Mouse (Mus musculus): ENCODE measurements around the gene Mast4.

The Mast4 gene

GRCm38 (mm10) chr13:103316777-103317367 lies 17.4 kb downstream of the Mast4 start:
- no peak for ATAC-seq (ENCODE audit: low TSS enrichment)

GRCm38 (mm10) chr13:103315113-103315708 lies 19.1 kb downstream of the Mast4 start:
- no peak for ATAC-seq (ENCODE audit: low TSS enrichment)

GRCm38 (mm10) chr13:103308296-103308695 lies 26.0 kb downstream of the Mast4 start:
- ATAC-seq (ENCODE audit: low TSS enrichment) = peak; percentile 78

DNA sequence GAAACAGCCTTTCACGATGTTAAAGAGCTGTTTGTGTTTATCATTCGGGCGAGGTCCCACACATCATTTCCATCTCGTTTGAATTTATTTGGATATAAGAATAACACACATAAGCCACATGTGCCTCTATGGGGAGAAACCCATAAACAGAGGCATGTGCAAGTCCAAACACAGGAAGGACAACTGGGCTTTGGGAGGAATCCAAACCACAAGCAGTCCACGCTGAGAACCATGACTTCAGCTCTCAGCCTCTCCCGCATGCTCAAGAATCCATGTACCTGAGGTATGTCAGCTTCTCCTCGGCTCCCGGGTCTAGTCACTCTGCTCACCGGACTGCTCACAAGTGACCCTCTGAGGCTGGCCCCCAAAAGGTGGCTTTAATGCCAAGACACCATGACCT lies 30.5 kb downstream of the Mast4 start:
- no peak for ATAC-seq (ENCODE audit: low TSS enrichment)

DNA sequence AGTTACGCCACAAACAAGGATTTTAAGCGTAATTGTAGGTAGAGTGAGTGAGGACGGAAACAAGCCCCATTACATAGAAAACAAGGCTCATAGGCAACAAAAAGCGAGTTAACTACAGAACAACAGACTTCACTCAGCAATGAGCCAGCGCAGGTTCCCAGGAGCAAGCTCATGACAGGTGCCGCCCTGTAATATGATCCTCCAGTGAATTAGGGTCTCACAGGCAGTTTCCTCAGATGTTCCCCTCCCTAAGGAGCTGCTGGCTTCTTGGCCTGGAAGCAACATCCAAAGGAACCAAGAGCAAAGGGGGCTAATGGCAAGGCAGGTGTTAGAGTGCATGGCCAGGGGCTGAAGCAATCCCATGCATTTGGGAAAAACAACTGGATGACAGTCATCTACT lies 31.8 kb downstream of the Mast4 start:
- no peak for ATAC-seq (ENCODE audit: low TSS enrichment)

GRCm38 (mm10) chr13:103302077-103302476 lies 32.2 kb downstream of the Mast4 start:
- ATAC-seq (ENCODE audit: low TSS enrichment) = no peak

GRCm38 (mm10) chr13:103294424-103294823 lies 39.9 kb downstream of the Mast4 start:
- ATAC-seq (ENCODE audit: low TSS enrichment) = peak; percentile 85

GRCm38 (mm10) chr13:103293121-103293520 lies 41.2 kb downstream of the Mast4 start:
- no peak for ATAC-seq (ENCODE audit: low TSS enrichment)

- no peak for ATAC-seq (ENCODE audit: low TSS enrichment)
These were observed 43.2 kb downstream of the Mast4 start for GRCm38 (mm10) chr13:103291098-103291497.

- ATAC-seq (ENCODE audit: low TSS enrichment) = no peak
These were observed 48.5 kb downstream of the Mast4 start for GRCm38 (mm10) chr13:103285821-103286220.

GRCm38 (mm10) chr13:103285036-103285435 lies 49.3 kb downstream of the Mast4 start:
- peak; percentile 83 for ATAC-seq (ENCODE audit: low TSS enrichment)

DNA sequence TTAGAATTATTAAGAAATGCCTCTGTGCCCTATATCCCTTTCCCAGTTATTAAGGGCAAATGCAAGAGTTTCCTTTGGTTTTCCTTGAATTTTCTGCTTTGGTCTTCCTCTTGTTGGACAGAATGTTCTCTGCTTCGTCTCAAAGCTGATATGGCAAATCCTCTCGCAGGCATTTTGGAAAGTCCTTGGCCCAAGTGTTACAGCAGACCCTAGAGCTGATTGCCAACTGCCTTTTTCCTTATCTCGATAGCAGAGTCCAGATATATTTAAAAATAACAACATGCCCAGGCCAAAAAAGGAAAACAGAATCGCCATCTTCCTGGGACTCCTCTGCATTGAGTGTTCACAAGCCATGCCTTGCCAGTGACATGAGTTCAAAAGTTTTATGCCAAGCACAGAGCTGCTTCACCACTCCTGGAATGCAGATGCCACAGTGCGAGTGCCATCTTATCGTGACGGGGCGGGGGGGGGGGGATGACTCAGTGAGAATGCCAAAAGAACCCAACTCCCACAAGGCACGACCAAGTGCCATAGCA lies 63.4 kb downstream of the Mast4 start:
- ATAC-seq (ENCODE audit: low TSS enrichment) = no peak; the same call in 1 of the 2 replicates

DNA sequence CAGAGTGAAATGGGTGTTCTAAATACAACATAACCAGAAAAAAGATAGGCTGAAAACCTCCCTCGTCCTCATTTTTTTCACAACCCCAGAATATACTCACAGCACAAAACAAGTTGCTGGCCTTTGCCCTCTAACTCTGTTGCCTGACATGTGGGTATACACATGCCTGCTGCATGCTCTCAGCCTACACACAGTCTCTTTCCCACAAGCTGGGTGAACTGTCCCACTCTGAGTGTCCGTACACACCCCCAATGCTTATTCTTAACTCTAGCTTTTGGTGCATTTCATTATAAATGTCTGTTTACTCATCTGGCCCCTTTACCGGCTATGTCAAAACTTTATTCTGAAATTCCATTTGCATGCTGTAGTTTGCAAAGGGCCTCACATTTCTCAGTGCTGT lies 71.6 kb downstream of the Mast4 start:
- 0 out of 2 replicates have a peak, but pooled peaks have one; percentile 55 for ATAC-seq (ENCODE audit: low TSS enrichment)

- ATAC-seq (ENCODE audit: low TSS enrichment) = no peak
These were observed 72.2 kb downstream of the Mast4 start for GRCm38 (mm10) chr13:103262061-103262460.

GRCm38 (mm10) chr13:103260414-103260813 lies 73.9 kb downstream of the Mast4 start:
- no peak for ATAC-seq (ENCODE audit: low TSS enrichment)

- ATAC-seq (ENCODE audit: low TSS enrichment) = no peak
These were observed 76.2 kb downstream of the Mast4 start for GRCm38 (mm10) chr13:103258106-103258505.

DNA sequence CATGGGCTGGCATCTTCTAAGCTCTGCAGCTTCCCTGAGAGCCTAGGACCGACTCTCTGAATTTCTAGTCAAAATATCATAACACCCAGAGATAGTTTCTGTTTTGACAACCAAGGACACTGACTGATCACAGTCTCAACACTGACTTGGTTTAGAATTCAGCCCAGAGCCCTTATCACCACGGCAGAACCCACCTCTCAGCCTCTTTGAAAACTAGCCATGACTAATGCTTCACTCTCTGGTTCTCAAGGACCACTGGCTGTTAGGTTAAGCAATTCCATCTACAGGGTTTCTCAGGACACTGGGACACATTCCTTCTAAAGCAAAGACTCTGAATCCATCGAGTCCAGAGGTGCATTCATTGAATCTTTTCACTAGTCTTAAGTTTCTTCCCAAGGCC lies 79.4 kb downstream of the Mast4 start:
- ATAC-seq (ENCODE audit: low TSS enrichment) = no peak

GRCm38 (mm10) chr13:103253077-103253476 lies 81.2 kb downstream of the Mast4 start:
- no peak for ATAC-seq (ENCODE audit: low TSS enrichment)

DNA sequence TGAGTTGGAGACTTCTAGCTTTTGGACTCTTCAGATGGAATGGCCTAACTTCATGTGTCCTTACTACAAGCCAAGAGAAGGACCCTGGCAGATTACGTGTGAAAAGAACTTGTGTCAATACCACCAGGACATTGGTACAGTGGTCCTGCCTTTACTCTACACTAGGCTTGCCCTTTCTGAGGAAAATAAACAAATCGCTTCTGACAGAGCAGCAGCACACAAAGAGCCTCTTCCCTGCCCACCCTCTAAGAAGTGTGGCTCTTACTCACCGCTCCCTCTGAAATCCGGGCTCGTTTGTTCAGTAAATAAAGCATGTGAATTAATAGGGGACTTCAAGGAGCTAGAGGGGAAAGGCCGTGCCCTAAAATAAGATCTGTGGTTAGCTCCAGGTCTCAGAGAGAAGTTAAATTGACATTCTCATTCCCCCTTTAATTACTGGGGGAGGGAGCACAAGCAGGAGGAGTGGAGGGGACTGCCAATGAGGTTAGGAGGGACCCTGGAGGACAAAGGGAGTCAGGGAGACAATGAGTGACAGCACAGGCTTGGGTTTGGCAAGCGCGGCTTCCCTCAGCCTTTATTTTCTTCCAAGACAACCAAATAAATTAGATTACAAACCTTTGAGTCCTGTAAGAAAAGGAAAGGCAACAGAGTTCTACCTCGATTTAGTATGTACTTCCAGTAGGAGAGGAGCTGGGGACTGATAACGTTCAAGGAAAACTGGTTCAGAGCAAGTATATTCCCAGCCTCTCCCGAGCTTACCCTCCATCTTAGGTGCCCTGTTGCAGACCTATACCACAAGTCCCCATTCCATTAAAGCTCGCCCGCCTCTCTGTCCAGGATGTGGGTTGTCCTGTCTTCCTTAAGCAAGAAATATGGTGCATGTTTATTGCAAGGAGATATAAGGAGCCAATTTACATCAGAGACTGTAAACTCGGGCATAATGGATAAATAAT lies 85.9 kb downstream of the Mast4 start:
- ATAC-seq (ENCODE audit: low TSS enrichment) = no peak

DNA sequence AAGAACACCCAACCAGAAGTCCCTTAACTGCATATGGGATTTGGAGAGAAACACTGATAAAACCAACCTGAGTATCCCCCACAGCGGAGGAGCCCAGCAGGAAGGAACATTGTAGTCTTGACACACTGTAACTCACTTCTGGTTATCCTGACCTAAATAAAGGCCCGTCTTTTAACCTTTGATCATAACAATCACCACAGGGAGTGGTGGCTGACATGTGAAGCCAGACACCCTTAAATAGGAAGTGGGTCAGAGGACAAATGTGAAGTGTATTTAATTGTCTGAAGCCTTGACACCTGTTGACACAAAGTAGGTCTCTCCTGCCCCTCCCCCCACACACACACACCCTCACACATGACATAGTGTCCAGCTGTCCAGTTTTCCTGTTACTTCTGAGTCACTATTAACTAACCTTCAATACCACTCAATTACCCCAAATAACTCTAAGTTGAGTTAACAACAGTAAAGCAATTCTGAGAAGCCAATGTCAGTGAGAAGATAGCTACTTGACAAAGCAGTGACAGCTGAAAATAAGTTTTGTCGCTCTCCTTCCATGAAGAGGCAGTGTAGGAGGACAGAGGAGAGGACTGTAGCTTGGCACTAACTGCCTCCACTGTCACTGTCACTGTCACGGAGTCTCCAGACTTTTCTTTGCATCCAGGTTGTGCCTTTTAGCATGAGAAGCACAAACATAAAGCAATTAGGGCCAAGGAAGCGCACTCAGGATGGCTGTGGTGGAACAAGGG lies 87.2 kb downstream of the Mast4 start:
- 0 out of 2 replicates have a peak, but pooled peaks have one; percentile 51 for ATAC-seq (ENCODE audit: low TSS enrichment)

DNA sequence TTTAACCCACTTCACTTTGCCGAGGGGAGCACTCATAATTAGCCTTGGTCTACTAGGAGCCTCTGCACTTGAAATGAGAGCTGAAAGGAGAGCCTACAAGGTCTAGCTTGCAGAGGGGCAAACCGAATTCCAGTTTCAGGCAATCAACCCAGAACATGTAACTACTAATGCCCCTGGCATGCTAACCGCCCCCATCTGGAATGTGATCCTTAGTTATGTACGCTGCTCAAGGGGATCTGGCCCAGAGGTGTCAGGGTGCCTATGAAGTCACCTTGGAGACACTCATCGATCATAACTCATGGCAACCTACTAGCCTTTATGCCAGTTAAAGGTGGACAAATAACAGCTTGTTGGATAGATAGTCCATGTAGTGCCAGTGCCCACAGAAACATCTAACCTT lies 88.9 kb downstream of the Mast4 start:
- no peak for ATAC-seq (ENCODE audit: low TSS enrichment)

DNA sequence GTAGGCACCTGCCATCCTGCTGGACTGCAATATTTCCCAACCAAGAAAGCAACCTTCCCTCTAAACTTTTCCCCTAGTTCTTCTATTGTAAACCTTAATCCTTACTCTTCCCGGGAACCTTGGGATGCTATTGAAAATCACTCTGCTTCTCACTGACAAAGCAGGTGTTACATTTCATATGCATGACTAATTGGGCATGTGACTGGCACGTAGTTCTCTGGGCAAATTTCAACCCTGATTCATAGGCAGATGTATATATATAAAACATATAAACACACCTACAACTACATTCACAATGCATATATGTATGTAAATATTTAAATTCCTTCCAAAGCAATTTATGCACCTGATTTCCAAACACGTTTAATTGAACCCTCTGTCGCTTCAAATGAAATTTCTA lies 90.2 kb downstream of the Mast4 start:
- no peak for ATAC-seq (ENCODE audit: low TSS enrichment)
